Mouse (Mus musculus) heart, embryonic 14.5 days (tissue): Measurements from ENCODE around the gene Gna12. TPM values are rescaled to one million over a fixed set of nuclear protein-coding genes. Genes with fewer than 3 reads are reported as not detected.
A peak's percentile ranks its signal among the peaks of the same experiment; 100 is the strongest.

ENCODE experiments used
- ATAC-seq: fragments of 200-750 bp; cut with Nextera tagmentation; 2 replicates; pipeline ENCODE4 v1.8.0; 2017; ENCODE audit warnings: low read depth, moderate TSS enrichment; ENCODE audit not compliant: insufficient number of reproducible peaks, insufficient read depth, low FRiP score
- H3K27ac ChIP-seq, 2 experiments: fragments of 200-500 bp in 1 of 2; fragments of 300-500 bp in 1 of 2; sonication (generic) in 1 of 2; replicated peaks in 1 of 2; 2 replicates each; pipeline ENCODE4 v1.5.1; 2012 to 2014; ENCODE audit warnings: low read depth in 2 of 2, low read length in 2 of 2, control low read depth in 1 of 2, mild to moderate bottlenecking in 1 of 2, mixed read lengths in 1 of 2; ENCODE audit not compliant: control insufficient read depth in 1 of 2, insufficient read depth in 1 of 2
- H3K27me3 ChIP-seq: fragments of 300-500 bp; sonication (generic); 2 replicates; pipeline ENCODE4 v1.6.1; 2014; ENCODE audit warnings: mild to moderate bottlenecking, low read length, control low read depth; ENCODE audit not compliant: control insufficient read depth, insufficient read depth
- H3K36me3 ChIP-seq: fragments of 300-500 bp; sonication (generic); 2 replicates; pipeline ENCODE4 v1.6.1; 2014; ENCODE audit warnings: mild to moderate bottlenecking, control low read depth, low read length, mixed read lengths; ENCODE audit not compliant: control insufficient read depth, insufficient read depth
- H3K4me1 ChIP-seq, 2 experiments: fragments of 200-500 bp in 1 of 2; fragments of 300-500 bp in 1 of 2; sonication (generic) in 1 of 2; 2 replicates each; pipeline ENCODE4 v1.6.1; 2012 to 2014; ENCODE audit warnings: low read length in 2 of 2, control low read depth in 1 of 2, mixed read lengths in 1 of 2; ENCODE audit not compliant: control insufficient read depth in 2 of 2, insufficient read depth in 2 of 2
- H3K4me2 ChIP-seq: fragments of 300-500 bp; sonication (generic); 2 replicates; pipeline ENCODE4 v1.6.1; 2014; ENCODE audit warnings: mild to moderate bottlenecking, low read length
- H3K4me3 ChIP-seq, 2 experiments: fragments of 200-500 bp in 1 of 2; fragments of 300-500 bp in 1 of 2; sonication (generic) in 1 of 2; 2 replicates each; pipeline ENCODE4 v1.5.1; 2012 to 2014; ENCODE audit warnings: low read length in 2 of 2, mild to moderate bottlenecking in 2 of 2, control low read depth in 1 of 2, low read depth in 1 of 2, moderate library complexity in 1 of 2; ENCODE audit not compliant: control insufficient read depth in 1 of 2, insufficient read depth in 1 of 2
- H3K9ac ChIP-seq: fragments of 300-500 bp; sonication (generic); 2 replicates; pipeline ENCODE4 v1.6.1; 2014; ENCODE audit warnings: mild to moderate bottlenecking, low read length
- H3K9me3 ChIP-seq: fragments of 300-500 bp; sonication (generic); 2 replicates; pipeline ENCODE4 v1.6.1; 2016; ENCODE audit warnings: low read length, control low read depth; ENCODE audit not compliant: control insufficient read depth
- WGBS: fragments of 180-500 bp; shearing (Covaris S2); extraction: QIAGEN DNeasy Blood & Tissue Kit; methylation state at CpG from one replicate; pipeline ENCODE4 v1.1.7; 2014; 5-methylcytosine and 5-hydroxymethylcytosine counted together
- polyA plus RNA-seq: library from polyadenylated mRNA; unstranded; fragments of >200 nt; fragmentation: Nextera tagmentation; extraction: Ambion mirVana; gene quantifications from 2 replicates; pipeline ENCODE4 v1.2.1, GENCODE M21; 2014

Gene Gna12
- polyA plus RNA-seq, 1 experiment from 2014 or later: 53.8 TPM

GRCm38 (mm10) chr5:140827413-140827812 is 2.8 kb downstream of the Gna12 start:
- Histone ChIP-seq H3K9me3 (no peaks in the 10 kb centered on the region), H3K4me1 (peaks cover 16 to 61% of the 10 kb centered on the region in 2 experiments), H3K4me2 (peak overlapping the region; percentile 95), H3K27ac (peak overlapping the region; percentile 32 to 71; a peak in 3 of 4 replicates), H3K27me3 (no peaks in the 10 kb centered on the region), H3K36me3 (no peaks in the 10 kb centered on the region), H3K4me3 (no peak overlapping the region), H3K9ac (no peak overlapping the region)
- 30% methylated on average over 2 of the region's 2 CpGs for WGBS
- no peak for ATAC-seq

- Histone ChIP-seq H3K4me2 (peak overlapping the region; percentile 95; the same call in 1 of the 2 replicates), H3K27me3 (no peaks in the 10 kb centered on the region), H3K9me3 (no peaks in the 10 kb centered on the region), H3K27ac (peak overlapping the region; percentile 23 to 71; a peak in 3 of 4 replicates), H3K4me3 (no peak overlapping the region), H3K4me1 (peaks cover 18 to 66% of the 10 kb centered on the region in 2 experiments), H3K36me3 (no peaks in the 10 kb centered on the region), H3K9ac (peak overlapping the region; percentile 1; the same call in 1 of the 2 replicates)
- 39% methylated on average over 1 of the region's 1 CpGs for WGBS
- ATAC-seq: no peak
Observed at GRCm38 (mm10) chr5:140826796-140827195, 3.4 kb downstream of the Gna12 start.

- WGBS: 100% methylated on average over 1 of the region's 1 CpGs
- no peak overlapping the region for H3K27ac ChIP-seq
- no peaks in the 10 kb centered on the region for H3K9me3 ChIP-seq
- H3K4me3 ChIP-seq: no peak overlapping the region
- H3K4me1 ChIP-seq: peaks cover 19 to 69% of the 10 kb centered on the region in 2 experiments
- H3K9ac ChIP-seq: no peak overlapping the region
- H3K27me3 ChIP-seq: no peaks in the 10 kb centered on the region
- no peak for ATAC-seq
- H3K36me3 ChIP-seq: no peaks in the 10 kb centered on the region
- no peak overlapping the region for H3K4me2 ChIP-seq
Observed at GRCm38 (mm10) chr5:140826118-140826517, 4.1 kb downstream of the Gna12 start.

DNA sequence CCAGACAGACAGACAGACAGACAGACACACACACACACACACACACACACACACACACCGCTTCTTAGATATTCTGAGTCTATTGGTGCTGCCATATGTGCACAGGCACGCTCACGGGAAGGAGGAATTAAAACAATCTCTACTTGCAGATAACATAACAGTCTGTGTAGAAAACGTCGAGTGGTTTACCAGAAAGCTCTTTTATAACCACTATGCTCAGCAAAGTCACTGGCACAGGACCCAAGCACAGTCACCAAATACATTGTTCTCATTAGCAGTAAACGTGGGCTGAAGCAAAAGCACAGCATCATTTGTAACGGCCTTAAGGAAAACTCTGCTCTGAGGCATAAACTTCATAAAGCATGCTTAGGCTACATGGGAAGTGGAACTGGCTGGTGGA is 6.1 kb downstream of the Gna12 start:
- H3K4me1 ChIP-seq: peaks cover 24 to 73% of the 10 kb centered on the region in 2 experiments
- no peaks in the 10 kb centered on the region for H3K36me3 ChIP-seq
- ATAC-seq: no peak
- 21% methylated on average over 7 of the region's 7 CpGs for WGBS
- peak overlapping the region; percentile 42 to 49; a peak in 3 of 4 replicates for H3K27ac ChIP-seq
- no peaks in the 10 kb centered on the region for H3K9me3 ChIP-seq
- H3K4me3 ChIP-seq: no peak overlapping the region
- no peak overlapping the region for H3K9ac ChIP-seq
- H3K27me3 ChIP-seq: no peaks in the 10 kb centered on the region
- no peak overlapping the region for H3K4me2 ChIP-seq

DNA sequence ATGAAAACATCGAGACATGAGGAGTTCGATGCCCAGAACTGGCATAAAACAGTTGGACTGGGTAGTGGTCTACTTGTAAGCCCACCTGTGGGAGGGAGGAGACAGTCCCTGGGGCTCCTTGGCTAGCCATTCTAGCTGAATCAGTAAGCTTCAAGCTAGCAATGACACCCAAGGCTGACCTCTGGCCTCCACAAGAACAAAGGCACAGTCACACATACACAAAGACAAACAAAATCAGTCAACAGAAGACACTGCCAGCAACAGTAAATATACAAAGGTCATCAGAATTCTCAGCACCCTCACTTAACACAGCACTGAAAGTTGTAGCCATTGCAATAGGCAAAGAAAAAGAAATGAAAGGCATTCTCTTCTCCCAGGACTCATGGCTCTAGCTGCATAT is 6.8 kb downstream of the Gna12 start:
- Histone ChIP-seq H3K4me3 (no peak overlapping the region), H3K9ac (no peak overlapping the region), H3K4me1 (peaks cover 21 to 70% of the 10 kb centered on the region in 2 experiments), H3K27ac (no peak overlapping the region), H3K36me3 (no peaks in the 10 kb centered on the region), H3K9me3 (no peaks in the 10 kb centered on the region), H3K4me2 (no peak overlapping the region), H3K27me3 (no peaks in the 10 kb centered on the region)
- ATAC-seq: no peak
- WGBS: 94% methylated on average over 2 of the region's 2 CpGs

- peaks cover 18 to 59% of the 10 kb centered on the region in 2 experiments for H3K4me1 ChIP-seq
- 76% methylated on average over 4 of the region's 4 CpGs for WGBS
Observed at GRCm38 (mm10) chr5:140821951-140822350, 8.3 kb downstream of the Gna12 start.

GRCm38 (mm10) chr5:140820539-140820938 is 9.7 kb downstream of the Gna12 start:
- Histone ChIP-seq H3K9me3 (no peaks in the 10 kb centered on the region), H3K36me3 (0 out of 2 replicates have a peak, but pooled peaks cover 2% of the 10 kb centered on the region)

More at GRCm38 (mm10) chr5:140821951-140822350, 8.3 kb downstream of the Gna12 start:
- no peak overlapping the region for H3K4me2 ChIP-seq
- H3K27me3 ChIP-seq: no peaks in the 10 kb centered on the region
- H3K9me3 ChIP-seq: no peaks in the 10 kb centered on the region
- no peak overlapping the region; the same call in 1 of the 2 replicates for H3K9ac ChIP-seq
- H3K27ac ChIP-seq: no peak overlapping the region
- 0 out of 2 replicates have a peak, but pooled peaks cover 2% of the 10 kb centered on the region for H3K36me3 ChIP-seq
- no peak overlapping the region for H3K4me3 ChIP-seq
- ATAC-seq: no peak

DNA sequence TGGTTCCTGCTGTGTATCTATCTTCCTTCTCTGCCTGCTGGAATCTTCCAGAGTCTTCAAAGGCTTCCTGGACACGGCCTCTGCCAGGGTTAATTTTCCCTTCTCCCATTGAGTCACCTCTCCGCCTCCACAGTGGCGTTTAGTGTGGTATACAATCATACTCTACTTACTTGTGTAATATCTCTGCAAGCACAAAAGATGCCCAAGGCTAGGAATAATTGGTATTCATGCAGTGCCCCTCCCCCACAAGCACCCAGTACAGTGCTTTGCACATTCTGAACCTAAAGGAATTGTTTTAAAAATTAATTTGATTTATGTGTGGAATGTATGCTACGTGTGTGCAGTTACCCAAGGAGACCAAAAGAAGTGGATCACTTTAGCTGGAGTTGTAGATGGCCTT is 10.6 kb downstream of the Gna12 start:
- H3K9me3 ChIP-seq: no peaks in the 10 kb centered on the region
- no peak for ATAC-seq
- no peak overlapping the region for H3K27ac ChIP-seq
- 68% methylated on average over 4 of the region's 4 CpGs for WGBS
- no peak overlapping the region for H3K9ac ChIP-seq
- H3K4me2 ChIP-seq: no peak overlapping the region
- peaks cover 26 to 68% of the 10 kb centered on the region in 2 experiments for H3K4me1 ChIP-seq
- no peaks in the 10 kb centered on the region for H3K27me3 ChIP-seq
- 0 out of 2 replicates have a peak, but pooled peaks cover 2% of the 10 kb centered on the region for H3K36me3 ChIP-seq
- no peak overlapping the region for H3K4me3 ChIP-seq

More at GRCm38 (mm10) chr5:140820539-140820938, 9.7 kb downstream of the Gna12 start:
- ATAC-seq: no peak
- Histone ChIP-seq H3K27ac (no peak overlapping the region), H3K4me1 (peaks cover 19 to 62% of the 10 kb centered on the region in 2 experiments), H3K4me3 (no peak overlapping the region), H3K9ac (no peak overlapping the region), H3K4me2 (no peak overlapping the region), H3K27me3 (no peaks in the 10 kb centered on the region)
- 82% methylated on average over 4 of the region's 4 CpGs for WGBS
